Mouse (Mus musculus) CH12.LX (cell line): Measurements from ENCODE around the gene Wipf1.

Experiments used
- CTCF ChIP-seq, 2 experiments: IDR thresholded peaks in 1 of 2; conservative IDR thresholded peaks in 1 of 2; 2 replicates each; pipeline ENCODE4 v1.5.1; 2011 to 2012; ENCODE audit warnings: low read depth in 2 of 2, low read length in 2 of 2, improper control_type of control experiment in 1 of 2, inconsistent platforms in 1 of 2, mild to moderate bottlenecking in 1 of 2, moderate library complexity in 1 of 2
- EP300 ChIP-seq: IDR thresholded peaks from 2 replicates; pipeline ENCODE4 v1.6.1; 2011; ENCODE audit warnings: low read length, improper control_type of control experiment
- MYC ChIP-seq: IDR thresholded peaks from 2 replicates; pipeline ENCODE4 v1.6.1; 2011; ENCODE audit warnings: low read depth, mild to moderate bottlenecking, improper control_type of control experiment, low read length
- RAD21 ChIP-seq: IDR thresholded peaks from 2 replicates; pipeline ENCODE4 v1.6.1; 2011; ENCODE audit warnings: low read depth, mild to moderate bottlenecking, low read length, improper control_type of control experiment, moderate library complexity
- RCOR1 ChIP-seq: conservative IDR thresholded peaks from 2 replicates; pipeline ENCODE4 v1.6.1; 2012; ENCODE audit warnings: low read depth, mild to moderate bottlenecking, inconsistent platforms, low read length, improper control_type of control experiment
- USF2 ChIP-seq: conservative IDR thresholded peaks from 2 replicates; pipeline ENCODE4 v1.6.1; 2011; ENCODE audit warnings: low read depth, low read length, improper control_type of control experiment
- ZKSCAN1 ChIP-seq: IDR thresholded peaks from 2 replicates; pipeline ENCODE4 v1.6.1; 2012; ENCODE audit warnings: low read depth, inconsistent platforms, low read length, improper control_type of control experiment, borderline replicate concordance

DNA sequence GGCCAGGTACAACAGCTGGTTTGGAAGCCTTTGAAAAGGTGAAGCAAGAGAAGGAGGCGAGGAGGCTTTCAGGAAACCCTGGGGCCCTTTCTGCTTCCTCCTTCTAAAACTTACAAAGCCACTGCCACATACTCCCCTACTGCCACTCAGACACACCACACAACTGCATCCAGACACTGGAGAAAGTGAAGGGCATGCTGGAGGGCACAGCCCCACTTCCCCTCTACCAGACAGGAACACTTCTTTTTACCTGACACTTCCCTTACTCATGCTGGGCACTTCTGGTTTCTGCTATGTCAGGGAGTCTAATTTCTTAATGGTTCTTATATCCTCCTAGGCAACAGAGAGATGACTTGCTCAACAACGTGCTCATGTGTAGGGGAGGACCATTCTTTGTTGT lies 19.0 kb upstream of the Wipf1 start:
- TF ChIP-seq RCOR1, result no peak
- TF ChIP-seq RAD21, result no peak
- TF ChIP-seq ZKSCAN1, result no peak
- no peak for TF ChIP-seq EP300
- no peak for TF ChIP-seq CTCF (conservative IDR thresholded peaks at IDR 0.05 in 1 of 2, IDR thresholded peaks at IDR 0.05 in 1 of 2; ENCODE audit: low read depth in 2 of 2, low read length in 2 of 2)
- no peak for TF ChIP-seq MYC
- TF ChIP-seq USF2, result no peak
